8 mouse cellular contexts compared by ENCODE assay signal in genomic region chrX:37084927-37085660, GRCm38 (mm10). TPM values are rescaled to one million over a fixed set of nuclear protein-coding genes. Genes with fewer than 3 reads are reported as not detected.
DNase-seq lines count a peak whose midpoint lies in the region; ATAC-seq and TF ChIP-seq lines count a peak whose summit lies in the region.

Gene Rpl39, minus strand, starts transcription at chrX:37085402.

- TF ChIP-seq CTCF in CH12.LX (conservative IDR thresholded peaks at IDR 0.05 in 1 of 2, IDR thresholded peaks at IDR 0.05 in 1 of 2; ENCODE audit: low read depth in 2 of 2, low read length in 2 of 2): no peak
- TF ChIP-seq CTCF in testis, adult 2 months (IDR thresholded peaks at IDR 0.05; ENCODE audit: control insufficient read depth, insufficient read depth, insufficient replicate concordance, low read depth, low read length): no peak

- TF ChIP-seq EP300 in CH12.LX (IDR thresholded peaks at IDR 0.05; ENCODE audit: low read length): no peak

- H3K79me2 ChIP-seq in CH12.LX (replicated peaks; ENCODE audit: control insufficient read depth, extremely low read depth, insufficient read depth, poor library complexity, severe bottlenecking): peaks cover 23% of the 10 kb centered on the region

- peaks cover 17 to 23% of the 10 kb centered on the region in 2 experiments for H3K36me3 ChIP-seq in CH12.LX (replicated peaks in 1 of 2; ENCODE audit: control insufficient read depth in 1 of 2, insufficient read depth in 1 of 2, low read length in 1 of 2)
- peaks cover 3% of the 10 kb centered on the region; the same call in 1 of the 2 replicates for H3K36me3 ChIP-seq in forebrain, embryonic 11.5 days (ENCODE audit: control insufficient read depth, insufficient read depth, low read length)
- peaks cover 7% of the 10 kb centered on the region for H3K36me3 ChIP-seq in heart, embryonic 16.5 days (ENCODE audit: control insufficient read depth, insufficient read depth)
- peaks cover 5% of the 10 kb centered on the region for H3K36me3 ChIP-seq in liver, embryonic 16.5 days (ENCODE audit: control insufficient read depth, insufficient read depth)
- H3K36me3 ChIP-seq in neural tube, embryonic 13.5 days: peaks cover 13% of the 10 kb centered on the region
- no peaks in the 10 kb centered on the region for H3K36me3 ChIP-seq in testis, adult 2 months (ENCODE audit: control insufficient read depth, insufficient read depth, low read length)

- dilution Hi-C loops in CH12.LX (cut with MboI; ENCODE audit: extremely low pct_ligation_motif_present, extremely low pct_unique_long_range_greater_than_20kb, low sequenced_read_pairs): no loop called here

- peak within 1 kb of the TSS; percentile 96 for H3K27ac ChIP-seq in CH12.LX (ENCODE audit: insufficient read depth, low read depth)
- H3K27ac ChIP-seq in forebrain, embryonic 11.5 days (ENCODE audit: low read depth, low read length): peak within 1 kb of the TSS; percentile 66
- peak within 1 kb of the TSS; percentile 90 for H3K27ac ChIP-seq in heart, embryonic 16.5 days (ENCODE audit: low read length)
- peak within 1 kb of the TSS; percentile 91 for H3K27ac ChIP-seq in liver, embryonic 16.5 days (ENCODE audit: low read length)
- peak within 1 kb of the TSS; percentile 89 for H3K27ac ChIP-seq in neural tube, embryonic 13.5 days (replicated peaks)
- H3K27ac ChIP-seq in testis, adult 2 months (ENCODE audit: control insufficient read depth, insufficient read depth, low read depth, low read length): peak within 1 kb of the TSS; percentile 85

- peak within 1 kb of the TSS; percentile 72 to 95 (median 95) for H3K4me3 ChIP-seq in CH12.LX (replicated peaks in 1 of 3; ENCODE audit: low read depth in 2 of 3, low read length in 2 of 3, poor library complexity in 1 of 3)
- peak within 1 kb of the TSS; percentile 56 for H3K4me3 ChIP-seq in forebrain, embryonic 11.5 days (ENCODE audit: low read depth, low read length)
- peak within 1 kb of the TSS; percentile 70 for H3K4me3 ChIP-seq in heart, embryonic 16.5 days (ENCODE audit: low read length)
- peak within 1 kb of the TSS; percentile 62 for H3K4me3 ChIP-seq in liver, embryonic 16.5 days (ENCODE audit: low read depth, low read length)
- H3K4me3 ChIP-seq in neural tube, embryonic 13.5 days: peak within 1 kb of the TSS; percentile 56
- peak within 1 kb of the TSS; percentile 86 for H3K4me3 ChIP-seq in testis, adult 2 months (ENCODE audit: control insufficient read depth, low read depth, low read length)

- peaks cover 3 to 24% of the 10 kb centered on the region in 2 experiments; a peak in 3 of 4 replicates for H3K4me1 ChIP-seq in CH12.LX (ENCODE audit: control insufficient read depth in 1 of 2, insufficient read depth in 2 of 2)
- H3K4me1 ChIP-seq in forebrain, embryonic 11.5 days (replicated peaks; ENCODE audit: control insufficient read depth, insufficient read depth, low read length): no peaks in the 10 kb centered on the region
- peaks cover 5% of the 10 kb centered on the region; the same call in 1 of the 2 replicates for H3K4me1 ChIP-seq in heart, embryonic 16.5 days (ENCODE audit: control insufficient read depth, insufficient read depth, low read length)
- peaks cover 9% of the 10 kb centered on the region for H3K4me1 ChIP-seq in liver, embryonic 16.5 days (ENCODE audit: control insufficient read depth, low read depth, low read length)
- peaks cover 11% of the 10 kb centered on the region for H3K4me1 ChIP-seq in neural tube, embryonic 13.5 days (replicated peaks)
- no peaks in the 10 kb centered on the region for H3K4me1 ChIP-seq in testis, adult 2 months (ENCODE audit: control insufficient read depth, insufficient read depth, low read length)

- H3K27me3 ChIP-seq in CH12.LX (replicated peaks): no peaks in the 10 kb centered on the region
- no peaks in the 10 kb centered on the region for H3K27me3 ChIP-seq in forebrain, embryonic 11.5 days (ENCODE audit: control insufficient read depth, insufficient read depth, low read length)
- H3K27me3 ChIP-seq in heart, embryonic 16.5 days (ENCODE audit: control insufficient read depth, insufficient read depth, low read length): no peaks in the 10 kb centered on the region
- no peaks in the 10 kb centered on the region for H3K27me3 ChIP-seq in liver, embryonic 16.5 days (ENCODE audit: control insufficient read depth, insufficient read depth, low read depth, low read length)
- no peaks in the 10 kb centered on the region for H3K27me3 ChIP-seq in neural tube, embryonic 13.5 days
- H3K27me3 ChIP-seq in testis, adult 2 months (ENCODE audit: control insufficient read depth, insufficient read depth, low read length): no peaks in the 10 kb centered on the region

- no peaks in the 10 kb centered on the region for H3K9me3 ChIP-seq in CH12.LX (replicated peaks; ENCODE audit: low read length)
- H3K9me3 ChIP-seq in forebrain, embryonic 11.5 days (ENCODE audit: control insufficient read depth, low read length): no peaks in the 10 kb centered on the region
- no peaks in the 10 kb centered on the region for H3K9me3 ChIP-seq in heart, embryonic 16.5 days (replicated peaks; ENCODE audit: control insufficient read depth, low read length)
- H3K9me3 ChIP-seq in liver, embryonic 16.5 days (replicated peaks; ENCODE audit: control insufficient read depth, low read length): no peaks in the 10 kb centered on the region
- no peaks in the 10 kb centered on the region for H3K9me3 ChIP-seq in neural tube, embryonic 13.5 days

- peak; percentile 89 for DNase-seq in CH12.LX (ENCODE audit: extremely low read depth)
- peak; percentile 74 for DNase-seq in c-Kit-positive CD71-positive TER-119-negative erythroid progenitor cells, embryonic 14.5 days (ENCODE audit: low read depth)
- DNase-seq in forebrain, embryonic 11.5 days (ENCODE audit: low spot score): peak; percentile 86
- peak; percentile 87 to 93 for DNase-seq in kidney, postnatal 4 days

- TF ChIP-seq POLR2A in CH12.LX (IDR thresholded peaks at IDR 0.05; ENCODE audit: low read depth, low read length): peak; percentile 90
- peak; percentile 47; the same call in 1 of the 2 replicates for TF ChIP-seq POLR2A in testis, adult 2 months (IDR thresholded peaks at IDR 0.05; ENCODE audit: control insufficient read depth, low read depth, low read length)

- peak within 1 kb of the TSS; percentile 82 for H3K9ac ChIP-seq in CH12.LX (ENCODE audit: insufficient read depth, low read depth)
- peak within 1 kb of the TSS; percentile 81 for H3K9ac ChIP-seq in forebrain, embryonic 11.5 days (ENCODE audit: low read length)
- H3K9ac ChIP-seq in heart, embryonic 16.5 days (ENCODE audit: low read length): peak within 1 kb of the TSS; percentile 81
- peak within 1 kb of the TSS; percentile 66 for H3K9ac ChIP-seq in liver, embryonic 16.5 days (ENCODE audit: low read depth, low read length)
- peak within 1 kb of the TSS; percentile 81 for H3K9ac ChIP-seq in neural tube, embryonic 13.5 days

- no peak for TF ChIP-seq RAD21 in CH12.LX (IDR thresholded peaks at IDR 0.05; ENCODE audit: low read depth, low read length)

- H3K4me2 ChIP-seq in CH12.LX (ENCODE audit: insufficient read depth, low read depth, poor library complexity, severe bottlenecking): peak within 1 kb of the TSS; percentile 75
- H3K4me2 ChIP-seq in forebrain, embryonic 11.5 days (ENCODE audit: low read depth, low read length, severe bottlenecking): peak within 1 kb of the TSS; percentile 59
- H3K4me2 ChIP-seq in heart, embryonic 16.5 days (ENCODE audit: low read depth, low read length): peak within 1 kb of the TSS; percentile 79
- H3K4me2 ChIP-seq in liver, embryonic 16.5 days (ENCODE audit: low read depth, low read length): peak within 1 kb of the TSS; percentile 49
- peak within 1 kb of the TSS; percentile 76 for H3K4me2 ChIP-seq in neural tube, embryonic 13.5 days

- in situ Hi-C loops in CH12.LX (cut with MboI; ENCODE audit: low pct_ligation_motif_present, low pct_unique_long_range_greater_than_20kb, low sequenced_read_pairs): no loop called here

- 15% methylated on average over 37 of the region's 38 CpGs for WGBS in forebrain, embryonic 11.5 days
- WGBS in heart, embryonic 16.5 days: 9% methylated on average over 38 of the region's 38 CpGs
- WGBS in liver, embryonic 16.5 days (ENCODE audit: insufficient replicate concordance): 14% methylated on average over 38 of the region's 38 CpGs
- 17% methylated on average over 38 of the region's 38 CpGs for WGBS in neural tube, embryonic 13.5 days

- peak; percentile 95 for ATAC-seq in forebrain, embryonic 11.5 days (replicated peaks; ENCODE audit: low FRiP score)
- peak; percentile 91 for ATAC-seq in heart, embryonic 16.5 days (replicated peaks; ENCODE audit: extremely low read depth, insufficient read depth, low FRiP score)
- peak; percentile 92 for ATAC-seq in liver, embryonic 16.5 days (ENCODE audit: low read depth)
- peak; percentile 95 for ATAC-seq in neural tube, embryonic 13.5 days (ENCODE audit: low read depth)

TF ChIP-seq in CH12.LX, 34 proteins besides CTCF, POLR2A, EP300 and RAD21 (continues in another document):
- TF ChIP-seq USF2 (conservative IDR thresholded peaks at IDR 0.05; ENCODE audit: low read depth, low read length) (no peak), ETS1 (conservative IDR thresholded peaks at IDR 0.05; ENCODE audit: low read depth, low read length) (no peak), ELF1 (IDR thresholded peaks at IDR 0.05; ENCODE audit: low read depth, low read length) (peak; percentile 71), GABPA (IDR thresholded peaks at IDR 0.05; ENCODE audit: insufficient replicate concordance, low read depth, low read length) (no peak), MYC (IDR thresholded peaks at IDR 0.05; ENCODE audit: low read depth, low read length) (peak; percentile 91), RCOR1 (conservative IDR thresholded peaks at IDR 0.05; ENCODE audit: low read depth, low read length) (no peak), HCFC1 (IDR thresholded peaks at IDR 0.05; ENCODE audit: low read depth, low read length) (peak; percentile 59), MXI1 (IDR thresholded peaks at IDR 0.05; ENCODE audit: low read depth, low read length) (peak; percentile 43; the same call in 1 of the 2 replicates), NRF1 (IDR thresholded peaks at IDR 0.05; ENCODE audit: low read depth, low read length) (peak; percentile 25; the same call in 1 of the 2 replicates), SIN3A (IDR thresholded peaks at IDR 0.05; ENCODE audit: low read length) (peak; percentile 36; the same call in 1 of the 2 replicates), ZKSCAN1 (IDR thresholded peaks at IDR 0.05; ENCODE audit: borderline replicate concordance, low read depth, low read length) (no peak), CHD2 (IDR thresholded peaks at IDR 0.05; ENCODE audit: low read length) (no peak)

RNA-seq across cellular contexts. Expression of gene Rpl39, which starts in this region (rescaled TPM):
- total RNA-seq in CH12.LX (2012; rRNA removed) (2,172 and 2,270 TPM in 2 replicates), CH12.LX (2014; rRNA removed) (1,227 and 1,249 TPM in 2 replicates)
- 2,129 and 2,542 TPM in 2 replicates for polyA plus RNA-seq in CH12.LX (2012; ENCODE audit: insufficient read length, low read depth)
- 386 and 448 TPM in 2 replicates for polyA plus RNA-seq in forebrain, embryonic 11.5 days (2014; fragmentation: Nextera tagmentation; extraction: Ambion mirVana)
- 275 and 291 TPM in 2 replicates for polyA plus RNA-seq in heart, embryonic 16.5 days (2015; fragmentation: Nextera tagmentation; extraction: Ambion mirVana)
- polyA plus RNA-seq in liver, embryonic 16.5 days (2015; fragmentation: Nextera tagmentation; extraction: Ambion mirVana): 281 and 327 TPM in 2 replicates
- 319 and 363 TPM in 2 replicates for polyA plus RNA-seq in neural tube, embryonic 13.5 days (2015; fragmentation: Nextera tagmentation; extraction: Ambion mirVana)
- 15.2 and 19.2 TPM in 2 replicates for polyA plus RNA-seq in testis, adult 2 months (2012; rRNA removed)

Comparison
In these comparisons a context has a peak if more than half of its experiments do, and no peak if none do; other contexts are left out.
1. Peak in every context shown above with its lines: DNase-seq, ATAC-seq, H3K4me3 ChIP-seq and H3K27ac ChIP-seq.
2. RNA of gene Rpl39 (polyA plus RNA-seq): 2,129 to 2,542 TPM in CH12.LX, 386 to 448 TPM in forebrain, embryonic 11.5 days, 319 to 363 TPM in neural tube, embryonic 13.5 days, 281 to 327 TPM in liver, embryonic 16.5 days and 275 to 291 TPM in heart, embryonic 16.5 days; 15.2 to 19.2 TPM in testis, adult 2 months; every median in the first group is over 10 times any median in the second.